Mouse (Mus musculus) neural tube, embryonic 14.5 days (tissue): Measurements from ENCODE around the gene Psmb8. TPM values are rescaled to one million over a fixed set of nuclear protein-coding genes. Genes with fewer than 3 reads are reported as not detected.
"Not testable (repeated sequence)": the region's sequence is repeated elsewhere in the genome, so short reads cannot be mapped to it uniquely, and the experiment has no call there.

Experiments used
- ATAC-seq: fragments of 200-750 bp; cut with Nextera tagmentation; 2 replicates; pipeline ENCODE4 v1.8.0; 2017; ENCODE audit warnings: low read depth, mild to moderate bottlenecking, moderate TSS enrichment, moderate library complexity
- H3K27ac ChIP-seq: fragments of 300-500 bp; sonication (generic); 2 replicates; pipeline ENCODE4 v1.5.1; 2014; ENCODE audit warnings: low read depth, mild to moderate bottlenecking, control low read depth, low read length, moderate library complexity, mixed read lengths
- H3K27me3 ChIP-seq: fragments of 300-500 bp; sonication (generic); 2 replicates; pipeline ENCODE4 v1.6.1; 2014; ENCODE audit warnings: low read length; ENCODE audit not compliant: control insufficient read depth, insufficient read depth
- H3K36me3 ChIP-seq: fragments of 300-500 bp; sonication (generic); 2 replicates; pipeline ENCODE4 v1.6.1; 2014; ENCODE audit warnings: low read length, mixed read lengths; ENCODE audit not compliant: control insufficient read depth, insufficient read depth
- H3K4me1 ChIP-seq: fragments of 300-500 bp; sonication (generic); 2 replicates; pipeline ENCODE4 v1.6.1; 2014; ENCODE audit warnings: low read length; ENCODE audit not compliant: control insufficient read depth, insufficient read depth
- H3K4me2 ChIP-seq: fragments of 300-500 bp; sonication (generic); 2 replicates; pipeline ENCODE4 v1.6.1; 2014; ENCODE audit warnings: mild to moderate bottlenecking, low read depth, low read length, control low read depth
- H3K4me3 ChIP-seq: fragments of 300-500 bp; sonication (generic); 2 replicates; pipeline ENCODE4 v1.5.1; 2014; ENCODE audit warnings: low read depth, low read length, control low read depth, mixed read lengths
- H3K9ac ChIP-seq: fragments of 300-500 bp; sonication (generic); replicated peaks from 2 replicates; pipeline ENCODE4 v1.6.1; 2014; ENCODE audit warnings: low read depth, mild to moderate bottlenecking, control low read depth, low read length, mixed read lengths
- H3K9me3 ChIP-seq: fragments of 300-500 bp; sonication (generic); 2 replicates; pipeline ENCODE4 v1.6.1; 2016; ENCODE audit warnings: low read length; ENCODE audit not compliant: control insufficient read depth
- WGBS: fragments of 180-500 bp; shearing (Covaris S2); extraction: QIAGEN DNeasy Blood & Tissue Kit; methylation state at CpG from one replicate; pipeline ENCODE4 v1.1.7; 2014; 5-methylcytosine and 5-hydroxymethylcytosine counted together
- polyA plus RNA-seq: library from polyadenylated mRNA; unstranded; fragments of >200 nt; fragmentation: Nextera tagmentation; extraction: Ambion mirVana; gene quantifications from 2 replicates; pipeline ENCODE4 v1.2.1, GENCODE M21; 2014

Psmb8 gene
- polyA plus RNA-seq, 1 experiment from 2014 or later, result 0.76 TPM

- Histone ChIP-seq H3K36me3 (no peaks in the 10 kb centered on the region), H3K9ac (no peak overlapping the region), H3K9me3 (no peaks in the 10 kb centered on the region), H3K27ac (no peak overlapping the region), H3K4me1 (no peaks in the 10 kb centered on the region), H3K27me3 (0 out of 2 replicates have a peak, but pooled peaks cover 4% of the 10 kb centered on the region), H3K4me3 (no peak overlapping the region), H3K4me2 (no peak overlapping the region)
- 90% methylated on average over 12 of the region's 12 CpGs for WGBS
- no peak for ATAC-seq
These were observed 17.7 kb downstream of the Psmb8 start for GRCm38 (mm10) chr17:34215176-34215575.

GRCm38 (mm10) chr17:34217216-34217928 is 19.9 kb downstream of the Psmb8 start:
- no peaks in the 10 kb centered on the region for H3K36me3 ChIP-seq
- no peak overlapping the region for H3K27ac ChIP-seq
- no peaks in the 10 kb centered on the region for H3K9me3 ChIP-seq
- H3K4me2 ChIP-seq, result no peak overlapping the region
- 92% methylated on average over 8 of the region's 8 CpGs for WGBS
- H3K4me1 ChIP-seq, result no peaks in the 10 kb centered on the region
- ATAC-seq, result no peak
- H3K27me3 ChIP-seq, result 0 out of 2 replicates have a peak, but pooled peaks cover 4% of the 10 kb centered on the region
- no peak overlapping the region for H3K9ac ChIP-seq
- H3K4me3 ChIP-seq, result no peak overlapping the region

GRCm38 (mm10) chr17:34217986-34218385 is 20.5 kb downstream of the Psmb8 start:
- no peak overlapping the region for H3K4me3 ChIP-seq
- no peaks in the 10 kb centered on the region for H3K9me3 ChIP-seq
- H3K4me2 ChIP-seq, result no peak overlapping the region
- H3K4me1 ChIP-seq, result no peaks in the 10 kb centered on the region
- no peak overlapping the region for H3K27ac ChIP-seq
- ATAC-seq, result no peak
- no peak overlapping the region for H3K9ac ChIP-seq
- no peaks in the 10 kb centered on the region for H3K36me3 ChIP-seq
- 0 out of 2 replicates have a peak, but pooled peaks cover 4% of the 10 kb centered on the region for H3K27me3 ChIP-seq
- WGBS, result 90% methylated on average over 5 of the region's 5 CpGs

- Histone ChIP-seq H3K9ac (no peak overlapping the region), H3K27ac (no peak overlapping the region), H3K27me3 (0 out of 2 replicates have a peak, but pooled peaks cover 4% of the 10 kb centered on the region), H3K9me3 (no peaks in the 10 kb centered on the region), H3K4me2 (no peak overlapping the region), H3K36me3 (no peaks in the 10 kb centered on the region), H3K4me3 (no peak overlapping the region), H3K4me1 (no peaks in the 10 kb centered on the region)
- ATAC-seq, result no peak
- 78% methylated on average over 11 of the region's 11 CpGs for WGBS
These were observed 21.2 kb downstream of the Psmb8 start for GRCm38 (mm10) chr17:34218675-34219074.

- not testable (repeated sequence) for ATAC-seq, H3K36me3 ChIP-seq, H3K4me3 ChIP-seq, H3K9ac ChIP-seq, H3K9me3 ChIP-seq, H3K4me2 ChIP-seq, H3K27ac ChIP-seq, H3K27me3 ChIP-seq, H3K4me1 ChIP-seq
- 87% methylated on average over 8 of the region's 11 CpGs for WGBS
These were observed 21.6 kb downstream of the Psmb8 start for GRCm38 (mm10) chr17:34219096-34219495.

- not testable (repeated sequence) for ATAC-seq, H3K27me3 ChIP-seq, H3K4me1 ChIP-seq, H3K36me3 ChIP-seq, H3K9me3 ChIP-seq, H3K4me3 ChIP-seq, H3K9ac ChIP-seq, H3K4me2 ChIP-seq, H3K27ac ChIP-seq
- 100% methylated on average over 3 of the region's 7 CpGs for WGBS
These were observed 22.3 kb downstream of the Psmb8 start for GRCm38 (mm10) chr17:34219801-34220200.

GRCm38 (mm10) chr17:34220401-34220800 is 22.9 kb downstream of the Psmb8 start:
- not testable (repeated sequence) for ATAC-seq, H3K27me3 ChIP-seq
- 100% methylated on average over 1 of the region's 16 CpGs for WGBS

GRCm38 (mm10) chr17:34224816-34225215 is 27.3 kb downstream of the Psmb8 start:
- ATAC-seq, result no peak
- Histone ChIP-seq H3K9me3 (no peaks in the 10 kb centered on the region), H3K4me2 (no peak overlapping the region), H3K27me3 (no peaks in the 10 kb centered on the region), H3K4me1 (no peaks in the 10 kb centered on the region), H3K27ac (no peak overlapping the region), H3K4me3 (no peak overlapping the region), H3K36me3 (no peaks in the 10 kb centered on the region), H3K9ac (no peak overlapping the region)
- WGBS, result over 99% methylated on average over 3 of the region's 3 CpGs

More at GRCm38 (mm10) chr17:34220401-34220800, 22.9 kb downstream of the Psmb8 start:
- H3K9me3 ChIP-seq, H3K27ac ChIP-seq, H3K4me2 ChIP-seq, H3K36me3 ChIP-seq, H3K4me1 ChIP-seq, H3K4me3 ChIP-seq, H3K9ac ChIP-seq: not testable (repeated sequence)

- Histone ChIP-seq H3K4me3 (no peak overlapping the region), H3K4me1 (no peaks in the 10 kb centered on the region), H3K4me2 (no peak overlapping the region), H3K27me3 (no peaks in the 10 kb centered on the region), H3K27ac (no peak overlapping the region), H3K36me3 (no peaks in the 10 kb centered on the region), H3K9ac (no peak overlapping the region), H3K9me3 (no peaks in the 10 kb centered on the region)
- WGBS, result 94% methylated on average over 8 of the region's 8 CpGs
- ATAC-seq, result no peak
These were observed 27.9 kb downstream of the Psmb8 start for GRCm38 (mm10) chr17:34225426-34225825.
